Mouse (Mus musculus): ENCODE data around the gene Olfr876. TPM values are rescaled to one million over a fixed set of nuclear protein-coding genes. Genes with fewer than 3 reads are reported as not detected.
"Not testable (repeated sequence)": the region's sequence is repeated elsewhere in the genome, so short reads cannot be mapped to it uniquely, and the experiment has no call there.

The Olfr876 gene
- not detected in 2 replicates for total RNA-seq (2021)
- long read RNA-seq = 0 reads

- DNase-seq = no peak
These were observed at the start of gene Olfr876 for GRCm38 (mm10) chr9:37802731-37803130. Gene Olfr876, plus strand, starts transcription at chr9:37803031.

DNA sequence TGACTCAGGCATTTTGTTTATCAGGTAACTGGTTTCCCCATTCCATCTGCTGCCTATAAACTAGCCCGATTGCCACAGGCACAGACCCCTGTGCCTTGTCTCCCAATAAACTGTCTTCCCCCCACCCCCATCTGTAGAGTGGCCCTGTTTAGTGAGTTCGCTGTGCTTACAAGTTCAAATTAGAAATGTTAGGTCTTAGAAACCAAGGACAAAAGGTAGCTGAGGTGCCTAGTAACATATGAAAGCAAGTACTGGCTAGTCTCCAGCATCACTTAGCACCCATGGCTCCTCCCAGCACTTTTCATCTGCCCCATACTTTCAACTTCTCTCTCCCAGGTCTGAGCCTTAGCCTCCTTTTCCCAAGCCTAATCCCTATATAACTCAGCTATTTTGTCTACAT lies 41.1 kb upstream of the Olfr876 start:
- no peak for DNase-seq

DNA sequence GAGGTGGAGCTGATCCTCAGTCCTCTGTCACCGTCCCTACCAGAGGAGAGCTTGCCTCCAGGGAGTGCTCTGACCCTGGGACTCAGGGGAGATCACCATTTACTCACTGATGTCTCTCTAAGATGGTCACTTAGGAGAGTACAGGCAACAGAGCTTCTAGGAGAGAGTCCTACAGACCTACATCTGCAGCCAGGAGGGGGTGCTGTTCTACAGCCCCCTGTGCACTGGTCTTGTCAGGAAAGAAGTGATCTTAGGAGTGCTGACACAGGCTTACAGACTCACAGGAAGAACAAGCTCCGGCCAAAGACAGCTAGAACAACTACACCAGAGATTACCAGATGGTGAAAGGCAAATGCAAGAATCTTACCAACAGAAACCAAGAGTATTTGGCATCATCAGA lies 40.3 kb upstream of the Olfr876 start:
- DNase-seq = peak; percentile 47

- DNase-seq = no peak
These were observed 32.2 kb upstream of the Olfr876 start for GRCm38 (mm10) chr9:37770661-37771060.

GRCm38 (mm10) chr9:37771759-37772158 lies 31.1 kb upstream of the Olfr876 start, which contains the start of gene Olfr875:
Gene Olfr875, plus strand, starts transcription at chr9:37771857.
- DNase-seq = no peak

DNA sequence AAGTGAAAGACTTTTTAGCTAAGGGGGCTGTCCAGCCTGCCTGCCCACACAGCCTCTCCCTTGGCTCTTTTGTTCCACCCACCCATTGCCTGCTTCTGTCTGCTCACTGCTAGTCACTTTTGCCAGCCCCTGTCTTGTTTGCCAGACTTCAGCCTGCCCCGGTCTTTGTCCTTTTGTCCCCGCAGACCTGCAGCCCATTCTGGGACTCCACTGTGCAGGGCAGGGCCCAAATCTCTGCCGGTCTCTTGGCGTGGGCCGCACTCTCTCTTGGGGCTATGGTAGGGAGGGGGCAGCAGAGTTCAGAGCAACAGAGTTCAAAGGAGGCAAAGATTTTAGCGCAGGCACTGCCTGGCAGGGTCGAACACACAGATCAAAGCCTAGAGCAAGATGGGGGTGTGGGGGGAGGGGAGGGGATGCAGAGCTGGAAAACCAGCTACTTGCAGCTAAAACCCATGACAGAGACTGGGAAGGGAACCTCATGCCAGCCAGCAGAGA lies 20.0 kb upstream of the Olfr876 start:
- DNase-seq = peak; percentile 21

DNA sequence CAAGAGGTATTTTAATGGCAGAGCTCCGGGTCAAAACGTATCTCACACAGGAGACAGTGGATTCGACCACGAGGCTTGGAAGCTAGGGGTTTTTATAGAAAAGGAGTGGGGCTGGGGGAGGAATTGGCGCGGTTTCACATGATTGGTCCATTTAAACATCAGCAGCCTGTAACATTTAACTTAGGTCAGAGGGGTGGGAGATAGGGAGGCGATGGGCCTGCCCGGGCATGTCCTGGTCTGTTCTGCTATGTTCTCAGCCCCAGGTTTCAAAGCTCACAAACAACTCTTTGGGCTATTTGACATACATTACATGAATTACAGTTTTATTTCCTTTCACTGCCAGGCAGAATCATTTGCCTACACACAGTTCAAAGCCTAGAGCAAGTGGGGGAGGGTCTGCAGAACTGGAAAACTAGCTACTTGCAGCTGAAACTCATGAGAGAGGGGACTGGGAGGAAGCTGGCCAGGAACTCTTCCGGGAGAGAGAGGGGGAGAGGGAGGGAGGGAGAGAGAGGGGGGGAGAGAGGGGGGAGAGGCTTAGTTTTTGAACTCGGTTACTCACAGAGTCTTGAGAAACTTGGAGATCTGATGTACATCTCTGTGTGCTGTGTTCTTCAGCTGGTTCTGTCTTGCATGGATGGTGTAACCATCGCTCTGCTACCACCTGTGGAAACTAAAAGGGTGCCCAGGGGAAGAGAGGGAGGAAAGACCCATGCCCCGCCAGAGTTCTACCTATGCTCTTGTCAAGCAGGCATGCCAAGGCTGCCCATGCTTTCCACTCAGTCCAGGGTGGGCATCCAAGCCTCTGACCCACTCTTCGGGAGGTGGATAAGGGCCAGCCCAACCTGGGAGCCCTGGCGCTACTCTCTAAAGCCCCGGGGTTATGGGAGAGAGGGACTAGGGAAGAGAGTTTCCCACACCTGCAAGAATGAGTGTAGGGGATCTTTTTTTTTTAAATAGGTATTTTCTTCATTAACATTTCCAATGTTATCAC lies 19.1 kb upstream of the Olfr876 start:
- DNase-seq = not testable (repeated sequence)

GRCm38 (mm10) chr9:37786411-37786810 lies 16.4 kb upstream of the Olfr876 start:
- DNase-seq = no peak

DNA sequence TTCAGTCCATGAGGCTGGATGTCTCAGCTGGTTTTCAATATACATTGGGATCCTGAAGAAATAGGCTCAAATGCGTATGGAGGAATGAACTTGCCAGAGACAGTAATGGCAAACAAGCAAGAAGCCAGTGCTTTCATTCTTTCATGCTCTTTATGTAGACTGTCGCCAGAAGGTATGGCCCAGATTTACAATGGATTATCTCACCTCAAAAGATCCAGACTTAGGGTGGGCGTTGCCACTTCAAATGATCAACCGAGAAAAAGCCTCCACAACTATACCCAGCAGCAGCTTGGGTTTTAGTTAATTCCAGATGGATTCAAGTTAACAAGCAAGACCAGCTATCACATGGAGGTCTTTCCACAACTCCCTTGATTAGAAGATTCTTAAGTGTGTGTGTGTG lies 776 bp upstream of the Olfr876 start:
- DNase-seq = no peak

- DNase-seq = no peak
These were observed 4.4 kb downstream of the Olfr876 start for GRCm38 (mm10) chr9:37807235-37807634.

GRCm38 (mm10) chr9:37808456-37808855 lies 5.6 kb downstream of the Olfr876 start:
- no peak for DNase-seq

DNA sequence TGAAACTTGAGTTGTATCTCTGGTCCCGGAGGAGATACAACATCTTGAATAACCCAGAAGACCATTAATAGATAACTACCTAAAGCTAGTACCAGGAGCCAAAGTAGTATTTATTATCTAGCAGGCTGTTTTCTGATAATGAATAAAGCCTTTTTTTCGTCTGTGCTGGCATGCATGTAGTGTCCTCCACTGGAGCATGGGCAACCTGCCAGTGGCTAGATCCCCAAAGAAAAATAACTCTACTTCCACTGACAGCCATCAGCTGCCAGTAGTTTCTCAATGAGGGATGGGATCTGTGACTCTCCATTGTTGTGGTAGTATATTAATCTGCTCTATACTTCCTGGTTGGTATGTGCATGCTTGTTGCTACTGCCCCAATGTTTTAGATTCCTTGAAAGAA lies 6.1 kb downstream of the Olfr876 start:
- peak; percentile 75 for DNase-seq

DNA sequence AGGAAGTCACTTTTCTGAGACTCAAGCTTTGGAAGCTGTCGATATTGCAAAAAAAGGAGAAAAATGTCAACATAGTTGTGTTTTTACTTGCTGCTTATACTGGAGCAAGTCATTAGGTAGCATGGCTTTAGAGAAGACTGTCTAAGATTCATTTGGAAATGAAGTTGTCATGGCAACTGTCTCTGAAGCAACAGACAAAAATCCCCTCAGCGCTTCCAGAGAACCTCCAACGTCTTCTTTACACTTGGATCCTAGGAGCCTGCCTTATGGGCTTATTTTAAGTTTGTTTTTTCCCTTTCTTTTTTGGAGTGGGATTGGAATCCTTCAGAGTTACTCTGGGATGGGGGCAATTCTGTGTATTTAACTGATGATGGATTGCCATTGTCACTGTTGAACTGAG lies 11.9 kb downstream of the Olfr876 start:
- no peak for DNase-seq

DNA sequence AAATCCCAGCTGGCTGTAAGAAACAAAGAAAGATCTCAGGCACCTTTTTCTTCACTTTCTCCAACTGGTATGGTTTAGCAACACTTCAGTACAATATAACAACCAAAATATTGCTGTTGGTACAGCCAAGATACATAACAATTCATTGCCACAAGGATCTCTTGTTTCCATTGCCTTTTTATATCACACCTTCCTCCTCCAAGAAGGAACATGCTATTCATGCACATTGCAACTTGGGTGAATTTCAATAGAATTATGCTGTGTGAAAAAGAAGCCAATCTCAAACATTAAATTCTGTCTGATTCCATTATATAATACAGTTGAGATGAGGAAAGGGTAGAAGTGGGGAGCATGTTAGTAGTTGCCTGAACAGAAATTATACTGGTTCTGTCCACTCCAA lies 27.1 kb downstream of the Olfr876 start:
- no peak for DNase-seq

DNA sequence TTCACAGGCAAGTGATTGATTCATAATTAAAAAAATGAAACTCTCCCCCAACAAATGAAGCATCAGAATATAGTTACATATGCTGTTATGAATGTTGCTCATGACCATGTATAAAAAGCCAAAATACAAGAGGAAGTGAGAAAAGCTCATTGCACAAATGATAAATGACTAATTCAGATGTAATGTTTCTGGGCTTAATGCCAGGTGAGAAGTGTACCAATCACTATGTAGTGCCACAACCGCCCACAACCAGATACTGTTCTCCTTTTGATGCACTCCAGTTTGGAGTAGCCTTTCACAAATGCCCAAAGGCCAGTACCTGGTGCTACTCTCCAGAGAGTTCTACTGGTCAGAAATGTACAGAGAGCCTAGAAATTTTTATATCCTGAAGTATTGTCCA lies 30.5 kb downstream of the Olfr876 start:
- DNase-seq = no peak

GRCm38 (mm10) chr9:37849267-37849666 lies 46.4 kb downstream of the Olfr876 start:
- no peak for DNase-seq

DNA sequence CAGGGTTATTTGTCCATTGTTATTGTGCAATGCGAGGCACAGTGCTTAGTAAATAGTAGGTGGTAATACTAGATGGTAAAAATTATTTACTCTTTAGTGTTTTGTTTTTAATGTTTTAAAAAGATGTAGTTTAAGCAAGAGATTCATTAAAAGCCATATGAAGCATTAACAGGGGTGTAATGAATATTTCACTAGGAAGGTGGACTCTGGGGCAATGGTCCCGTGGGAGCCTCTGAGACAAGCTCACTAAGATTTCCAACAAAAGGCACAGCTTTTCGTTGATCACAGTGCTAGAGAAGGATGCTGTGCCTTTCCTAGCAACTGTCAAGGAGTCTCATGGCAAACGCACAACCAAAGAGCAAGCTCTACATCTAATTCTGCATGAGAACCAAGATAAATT lies 51.1 kb downstream of the Olfr876 start, which contains the start of gene Olfr877:
Olfr877 (plus strand) TSS at position 301 of the 400 bp plus-strand sequence.
- DNase-seq = no peak

Other genes with a start within 250 kb of the Olfr876 start
- 15.7 and 18.8 TPM in 2 replicates for gene Siae, start 247.3 kb upstream of the Olfr876 start, total RNA-seq (2021)
- 4.2 and 4.8 TPM in 2 replicates for gene Spa17, start 189.3 kb upstream of the Olfr876 start, total RNA-seq (2021)
- gene Tbrg1, start 145.7 kb upstream of the Olfr876 start, total RNA-seq (2021) = 85.1 and 90.9 TPM in 2 replicates
- 0.15 TPM in 1 of 2 replicates, not detected in the other for gene Panx3, start 133.8 kb upstream of the Olfr876 start, total RNA-seq (2021)
- gene Olfr160, start 86.8 kb upstream of the Olfr876 start, total RNA-seq (2021) = not detected in 2 replicates
- not detected in 2 replicates for gene Olfr874, start 57.9 kb upstream of the Olfr876 start, total RNA-seq (2021)
- not detected in 2 replicates for gene Olfr875, start 31.2 kb upstream of the Olfr876 start, total RNA-seq (2021)
- 1.5 TPM in 2 replicates for gene Olfr877, start 51.2 kb downstream of the Olfr876 start, total RNA-seq (2021)
- not detected in 2 replicates for gene Olfr145, start 93.7 kb downstream of the Olfr876 start, total RNA-seq (2021)
- not detected in 2 replicates for gene Olfr878, start 114.8 kb downstream of the Olfr876 start, total RNA-seq (2021)
- not detected in 2 replicates for gene Olfr881, start 188.8 kb downstream of the Olfr876 start, total RNA-seq (2021)
- gene Olfr883, start 222.8 kb downstream of the Olfr876 start, total RNA-seq (2021) = not detected in 2 replicates
- gene Olfr884, start 243.5 kb downstream of the Olfr876 start, total RNA-seq (2021) = not detected in 2 replicates

All from adrenal gland, postnatal 25 days (tissue).